Mouse (Mus musculus) hindbrain, embryonic 14.5 days (tissue): ENCODE measurements around the gene Fbxw8. TPM values are rescaled to one million over a fixed set of nuclear protein-coding genes. Genes with fewer than 3 reads are reported as not detected.

Experiments used
- ATAC-seq: fragments of 200-750 bp; cut with Nextera tagmentation; 2 replicates; pipeline ENCODE4 v1.8.0; 2017; ENCODE audit warnings: moderate number of reproducible peaks, mild to moderate bottlenecking, moderate TSS enrichment, moderate library complexity; ENCODE audit not compliant: low FRiP score
- DNase-seq: peaks from one replicate; pipeline ENCODE4 v3.0.0-alpha.2; 2015; ENCODE audit warnings: low spot score
- H3K27ac ChIP-seq: fragments of 300-500 bp; sonication (generic); 2 replicates; pipeline ENCODE4 v1.5.1; 2014; ENCODE audit warnings: mild to moderate bottlenecking, moderate library complexity
- H3K27me3 ChIP-seq: fragments of 300-500 bp; sonication (generic); 2 replicates; pipeline ENCODE4 v1.6.1; 2014; ENCODE audit warnings: mild to moderate bottlenecking, low read length, mixed read lengths; ENCODE audit not compliant: control insufficient read depth, insufficient read depth
- H3K36me3 ChIP-seq: fragments of 300-500 bp; sonication (generic); replicated peaks from 2 replicates; pipeline ENCODE4 v1.6.1; 2014; ENCODE audit not compliant: control insufficient read depth, insufficient read depth
- H3K4me1 ChIP-seq: fragments of 300-500 bp; sonication (generic); replicated peaks from 2 replicates; pipeline ENCODE4 v1.6.1; 2014; ENCODE audit warnings: antibody characterized with exemption, low read length, mixed read lengths; ENCODE audit not compliant: control insufficient read depth, insufficient read depth
- H3K4me2 ChIP-seq: fragments of 300-500 bp; sonication (generic); replicated peaks from 2 replicates; pipeline ENCODE4 v1.6.1; 2014; ENCODE audit warnings: mild to moderate bottlenecking, moderate library complexity
- H3K4me3 ChIP-seq: fragments of 300-500 bp; sonication (generic); replicated peaks from 2 replicates; pipeline ENCODE4 v1.5.1; 2014; ENCODE audit warnings: mild to moderate bottlenecking, low read length
- H3K9ac ChIP-seq: fragments of 300-500 bp; sonication (generic); 2 replicates; pipeline ENCODE4 v1.6.1; 2014
- H3K9me3 ChIP-seq: fragments of 300-500 bp; sonication (generic); 2 replicates; pipeline ENCODE4 v1.6.1; 2016; ENCODE audit warnings: low read length; ENCODE audit not compliant: control insufficient read depth
- WGBS: fragments of 180-500 bp; shearing (Covaris S2); extraction: QIAGEN DNeasy Blood & Tissue Kit; methylation state at CpG from one replicate; pipeline ENCODE4 v1.1.7; 2014; 5-methylcytosine and 5-hydroxymethylcytosine counted together
- polyA plus RNA-seq: library from polyadenylated mRNA; unstranded; fragments of >200 nt; fragmentation: Nextera tagmentation; extraction: Ambion mirVana; gene quantifications from 2 replicates; pipeline ENCODE4 v1.2.1, GENCODE M21; 2014

Fbxw8 gene
- polyA plus RNA-seq, 1 experiment from 2014 or later: 21.0 TPM

- Histone ChIP-seq H3K4me2 (no peak within 1 kb of the TSS), H3K27ac (no peak within 1 kb of the TSS), H3K9ac (no peak within 1 kb of the TSS), H3K36me3 (no peaks in the 10 kb centered on the region), H3K4me3 (no peak within 1 kb of the TSS), H3K27me3 (peaks cover 37% of the 10 kb centered on the region), H3K9me3 (no peaks in the 10 kb centered on the region), H3K4me1 (peaks cover 4% of the 10 kb centered on the region)
- DNase-seq (no peak), ATAC-seq (no peak)
- 65% methylated on average over 12 of the region's 12 CpGs for WGBS
These were observed 9.3 kb upstream of the Fbxw8 start, which contains the start of gene Hrk for GRCm38 (mm10) chr5:118164581-118164980. Gene Hrk, plus strand, starts transcription at chr5:118164648.

DNA sequence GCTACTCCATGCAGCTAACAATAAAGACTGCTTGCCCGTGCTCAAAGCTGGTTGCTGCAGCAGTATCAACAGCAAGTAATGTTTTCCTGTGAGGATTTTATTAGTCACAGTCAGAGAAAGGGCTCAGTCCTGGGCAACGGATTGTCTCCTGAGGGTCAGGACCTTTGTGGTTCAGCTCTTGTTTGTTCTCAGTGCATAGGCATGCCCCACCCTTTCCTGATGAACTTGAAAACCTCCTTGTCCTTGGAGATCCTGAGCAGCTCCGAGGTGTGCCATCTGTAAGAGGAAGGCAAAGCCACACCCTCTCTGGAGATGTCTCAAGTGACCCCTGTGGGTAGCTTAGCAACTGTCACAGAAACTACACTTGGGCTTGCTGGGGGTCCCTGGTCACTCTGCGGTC lies 5.4 kb upstream of the Fbxw8 start:
- WGBS: 42% methylated on average over 4 of the region's 4 CpGs
- no peak overlapping the region for H3K4me3 ChIP-seq
- DNase-seq: no peak
- ATAC-seq: no peak
- no peak overlapping the region for H3K9ac ChIP-seq
- peaks cover 12% of the 10 kb centered on the region; the same call in 1 of the 2 replicates for H3K27me3 ChIP-seq
- H3K9me3 ChIP-seq: no peaks in the 10 kb centered on the region
- H3K4me1 ChIP-seq: no peaks in the 10 kb centered on the region
- no peaks in the 10 kb centered on the region for H3K36me3 ChIP-seq
- no peak overlapping the region for H3K4me2 ChIP-seq
- no peak overlapping the region for H3K27ac ChIP-seq

DNA sequence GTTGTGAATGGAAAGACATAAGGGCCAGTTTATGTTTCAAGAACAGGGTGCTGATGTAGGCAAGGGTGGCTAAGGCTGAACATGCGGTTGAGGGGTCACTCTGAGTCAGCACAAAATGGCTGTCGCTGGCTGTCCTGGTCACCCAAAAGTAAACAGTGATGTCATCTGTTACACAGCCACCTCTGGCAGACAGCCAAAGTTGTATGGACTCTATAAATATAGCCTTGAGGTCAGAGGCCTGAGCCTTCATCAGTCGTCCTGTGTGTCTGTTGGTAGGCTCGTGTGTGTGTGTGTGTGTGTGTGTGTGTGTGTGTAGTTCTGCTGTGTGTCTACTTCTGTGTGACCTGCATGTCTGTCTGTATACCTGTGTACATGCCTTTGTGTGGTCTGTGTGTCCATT lies 1.7 kb upstream of the Fbxw8 start:
- no peak overlapping the region for H3K27ac ChIP-seq
- peaks cover 16% of the 10 kb centered on the region for H3K4me1 ChIP-seq
- 68% methylated on average over 4 of the region's 4 CpGs for WGBS
- H3K9me3 ChIP-seq: no peaks in the 10 kb centered on the region
- DNase-seq (no peak), ATAC-seq (no peak)
- no peak overlapping the region for H3K4me3 ChIP-seq
- no peak overlapping the region for H3K4me2 ChIP-seq
- peaks cover 3% of the 10 kb centered on the region; the same call in 1 of the 2 replicates for H3K27me3 ChIP-seq
- no peak overlapping the region for H3K9ac ChIP-seq
- H3K36me3 ChIP-seq: 0 out of 2 replicates have a peak, but pooled peaks cover 6% of the 10 kb centered on the region

DNA sequence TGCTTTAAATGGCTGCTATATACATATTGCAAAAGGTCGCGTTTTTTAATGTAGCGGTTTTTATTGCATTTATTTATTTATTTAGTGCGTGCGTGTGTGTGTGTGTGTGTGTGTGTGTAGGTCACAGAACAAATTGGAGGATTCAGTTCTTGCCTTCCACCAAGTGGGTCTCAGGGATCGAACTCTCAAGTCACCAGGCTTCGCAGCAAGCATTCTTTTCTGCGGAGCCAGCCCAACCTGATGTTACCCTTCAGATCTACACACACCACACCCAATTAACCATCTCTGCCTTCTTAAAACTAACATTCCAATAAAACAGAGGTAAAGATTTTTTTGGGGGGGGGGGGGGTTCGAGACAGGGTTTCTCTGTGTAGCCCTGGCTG lies 292 bp upstream of the Fbxw8 start:
- Histone ChIP-seq H3K9me3 (no peaks in the 10 kb centered on the region), H3K36me3 (peaks cover 14% of the 10 kb centered on the region; the same call in 1 of the 2 replicates), H3K4me2 (peak overlapping the region; percentile 78), H3K27me3 (no peaks in the 10 kb centered on the region), H3K9ac (peak overlapping the region; percentile 89), H3K4me3 (peak overlapping the region; percentile 95), H3K4me1 (peaks cover 16% of the 10 kb centered on the region), H3K27ac (peak overlapping the region; percentile 65; the same call in 1 of the 2 replicates)
- WGBS: 22% methylated on average over 8 of the region's 9 CpGs
- DNase-seq (no peak), ATAC-seq (0 out of 2 replicates have a peak, but pooled peaks have one; percentile 40)

DNA sequence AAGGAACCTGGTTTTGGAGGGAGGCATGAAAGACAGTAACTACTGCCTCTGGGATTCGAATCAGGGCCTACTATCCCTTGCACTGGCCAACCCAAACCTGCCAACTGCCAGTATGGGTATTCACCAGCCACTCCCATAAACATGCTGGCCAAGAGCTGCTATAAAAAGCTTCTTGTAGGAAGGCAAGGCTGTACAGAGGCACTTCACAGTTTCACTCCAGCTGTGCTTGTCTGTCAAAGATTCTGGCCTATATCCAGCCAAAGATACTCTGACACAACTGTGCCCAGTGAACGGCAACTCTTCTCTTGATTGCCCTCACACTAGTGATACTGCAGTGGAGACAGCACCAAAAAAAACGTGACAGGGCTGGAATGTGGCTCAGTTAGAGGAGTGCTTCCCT lies 5.6 kb downstream of the Fbxw8 start:
- Histone ChIP-seq H3K4me3 (no peak overlapping the region), H3K4me2 (no peak overlapping the region), H3K9me3 (no peaks in the 10 kb centered on the region), H3K27me3 (no peaks in the 10 kb centered on the region), H3K9ac (no peak overlapping the region), H3K4me1 (peaks cover 43% of the 10 kb centered on the region), H3K27ac (no peak overlapping the region), H3K36me3 (peaks cover 14% of the 10 kb centered on the region; the same call in 1 of the 2 replicates)
- no peak for DNase-seq
- 85% methylated on average over 3 of the region's 3 CpGs for WGBS
- no peak for ATAC-seq

GRCm38 (mm10) chr5:118147264-118147663 lies 8.0 kb downstream of the Fbxw8 start:
- no peak for ATAC-seq
- Histone ChIP-seq H3K4me1 (peaks cover 28% of the 10 kb centered on the region), H3K4me3 (no peak overlapping the region), H3K9me3 (no peaks in the 10 kb centered on the region), H3K27me3 (no peaks in the 10 kb centered on the region), H3K9ac (peak overlapping the region; percentile 28; the same call in 1 of the 2 replicates), H3K36me3 (peaks cover 14% of the 10 kb centered on the region; the same call in 1 of the 2 replicates), H3K27ac (peak overlapping the region; percentile 80; the same call in 1 of the 2 replicates), H3K4me2 (no peak overlapping the region)
- no peak for DNase-seq
- 84% methylated on average over 10 of the region's 10 CpGs for WGBS

DNA sequence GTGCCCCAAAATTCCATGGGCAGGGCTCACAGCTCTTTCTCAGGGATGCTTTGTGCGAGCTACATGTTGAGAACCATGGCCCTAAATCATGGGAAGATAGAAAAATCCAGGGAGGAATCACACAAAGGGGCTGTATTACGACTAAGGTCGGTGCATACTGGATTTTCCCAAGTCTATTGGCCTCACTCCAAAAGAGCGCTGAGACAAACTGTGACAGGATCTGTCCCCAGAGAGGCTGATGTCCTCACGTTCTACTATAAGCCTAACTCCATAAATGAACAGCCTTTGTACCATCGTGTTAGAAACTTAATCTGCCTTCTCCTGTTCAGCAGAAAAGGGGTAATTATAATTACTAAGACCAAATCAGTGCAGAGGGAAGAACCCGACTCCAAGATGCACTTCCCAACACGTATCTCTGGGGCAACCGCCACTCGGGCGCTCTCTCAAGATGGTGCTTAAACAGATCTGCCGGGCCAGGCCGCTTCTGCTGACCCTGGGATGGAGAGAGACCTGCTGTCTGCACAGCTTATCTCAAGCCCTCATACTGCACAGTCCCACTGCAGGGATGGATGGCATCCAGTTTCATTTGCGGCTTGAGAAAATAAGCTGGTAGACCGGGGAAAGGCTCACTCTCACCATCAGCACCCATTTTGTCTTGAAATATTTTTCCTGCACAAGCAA lies 9.1 kb downstream of the Fbxw8 start:
- Histone ChIP-seq H3K4me1 (peaks cover 28% of the 10 kb centered on the region), H3K27me3 (no peaks in the 10 kb centered on the region), H3K9me3 (no peaks in the 10 kb centered on the region), H3K4me2 (no peak overlapping the region), H3K36me3 (peaks cover 16% of the 10 kb centered on the region), H3K27ac (peak overlapping the region; percentile 80), H3K4me3 (no peak overlapping the region), H3K9ac (no peak overlapping the region; the same call in 1 of the 2 replicates)
- no peak for ATAC-seq
- WGBS: 65% methylated on average over 15 of the region's 15 CpGs
- DNase-seq: peak; percentile 45

GRCm38 (mm10) chr5:118145458-118145857 lies 9.8 kb downstream of the Fbxw8 start:
- H3K4me1 ChIP-seq: peaks cover 28% of the 10 kb centered on the region
- H3K27ac ChIP-seq: peak overlapping the region; percentile 80
- no peak overlapping the region for H3K9ac ChIP-seq

GRCm38 (mm10) chr5:118144770-118145169 lies 10.5 kb downstream of the Fbxw8 start:
- no peak overlapping the region for H3K4me3 ChIP-seq
- H3K27ac ChIP-seq: no peak overlapping the region
- no peaks in the 10 kb centered on the region for H3K27me3 ChIP-seq
- DNase-seq: no peak
- H3K9ac ChIP-seq: no peak overlapping the region
- H3K4me1 ChIP-seq: peaks cover 28% of the 10 kb centered on the region
- H3K36me3 ChIP-seq: peaks cover 27% of the 10 kb centered on the region
- H3K4me2 ChIP-seq: no peak overlapping the region
- 91% methylated on average over 6 of the region's 6 CpGs for WGBS
- no peak for ATAC-seq
- no peaks in the 10 kb centered on the region for H3K9me3 ChIP-seq

More at GRCm38 (mm10) chr5:118145458-118145857, 9.8 kb downstream of the Fbxw8 start:
- ATAC-seq (no peak), DNase-seq (no peak)
- H3K36me3 ChIP-seq: peaks cover 22% of the 10 kb centered on the region
- H3K4me2 ChIP-seq: no peak overlapping the region
- H3K9me3 ChIP-seq: no peaks in the 10 kb centered on the region
- WGBS: 75% methylated on average over 3 of the region's 3 CpGs
- H3K4me3 ChIP-seq: no peak overlapping the region
- H3K27me3 ChIP-seq: no peaks in the 10 kb centered on the region
